Mouse (Mus musculus) liver, embryonic 14.5 days (tissue): ENCODE measurements around the gene Eipr1. TPM values are rescaled to one million over a fixed set of nuclear protein-coding genes. Genes with fewer than 3 reads are reported as not detected.
A peak's percentile ranks its signal among the peaks of the same experiment; 100 is the strongest.

Source experiments
- ATAC-seq: fragments of 200-750 bp; cut with Nextera tagmentation; 2 replicates; pipeline ENCODE4 v1.8.0; 2017; ENCODE audit warnings: moderate number of reproducible peaks, mild to moderate bottlenecking, moderate library complexity; ENCODE audit not compliant: insufficient read depth
- DNase-seq, 3 experiments: peaks; one replicate each; pipeline ENCODE4 v3.0.0-alpha.2; 2012 to 2013; ENCODE audit warnings: low read depth in 3 of 3, low spot score in 3 of 3
- H3K27ac ChIP-seq: fragments of 300-500 bp; sonication (generic); 2 replicates; pipeline ENCODE4 v1.5.1; 2014; ENCODE audit warnings: moderate library complexity, mild to moderate bottlenecking, control low read depth, inconsistent platforms
- H3K27me3 ChIP-seq: fragments of 300-500 bp; sonication (generic); 2 replicates; pipeline ENCODE4 v1.6.1; 2014; ENCODE audit warnings: mild to moderate bottlenecking, low read length, moderate library complexity; ENCODE audit not compliant: control insufficient read depth, insufficient read depth
- H3K36me3 ChIP-seq: fragments of 300-500 bp; sonication (generic); replicated peaks from 2 replicates; pipeline ENCODE4 v1.6.1; 2014; ENCODE audit warnings: low read depth; ENCODE audit not compliant: control insufficient read depth, insufficient read depth
- H3K4me1 ChIP-seq, 2 experiments: fragments of 200-500 bp in 1 of 2; fragments of 300-500 bp in 1 of 2; sonication (generic) in 1 of 2; replicated peaks; 2 replicates each; pipeline ENCODE4 v1.6.1; 2012 to 2014; ENCODE audit warnings: antibody characterized with exemption in 1 of 2, inconsistent platforms in 1 of 2, low read length in 1 of 2; ENCODE audit not compliant: control insufficient read depth in 2 of 2, insufficient read depth in 2 of 2
- H3K4me2 ChIP-seq: fragments of 300-500 bp; sonication (generic); 2 replicates; pipeline ENCODE4 v1.6.1; 2014; ENCODE audit warnings: low read depth, mild to moderate bottlenecking, control low read depth, moderate library complexity
- H3K4me3 ChIP-seq, 2 experiments: fragments of 200-500 bp in 1 of 2; fragments of 300-500 bp in 1 of 2; sonication (generic) in 1 of 2; 2 replicates each; pipeline ENCODE4 v1.5.1; 2012 to 2014; ENCODE audit warnings: low read depth in 2 of 2, low read length in 2 of 2, mild to moderate bottlenecking in 2 of 2, control low read depth in 1 of 2, inconsistent platforms in 1 of 2, moderate library complexity in 1 of 2; ENCODE audit not compliant: insufficient read depth in 1 of 2
- H3K9ac ChIP-seq: fragments of 300-500 bp; sonication (generic); replicated peaks from 2 replicates; pipeline ENCODE4 v1.6.1; 2014; ENCODE audit warnings: mild to moderate bottlenecking, control low read depth, moderate library complexity
- H3K9me3 ChIP-seq: fragments of 300-500 bp; sonication (generic); 2 replicates; pipeline ENCODE4 v1.6.1; 2016; ENCODE audit warnings: low read length, mixed read lengths; ENCODE audit not compliant: control insufficient read depth
- CTCF ChIP-seq: IDR thresholded peaks from 2 replicates; pipeline ENCODE4 v1.5.1; 2016; ENCODE audit warnings: antibody characterized with exemption, low read depth, control low read depth
- EP300 ChIP-seq: IDR thresholded peaks from 2 replicates; pipeline ENCODE4 v1.6.1; 2016; ENCODE audit warnings: antibody characterized with exemption, low read depth
- WGBS: fragments of 180-500 bp; shearing (Covaris S2); extraction: QIAGEN DNeasy Blood & Tissue Kit; methylation state at CpG from one replicate; pipeline ENCODE4 v1.1.7; 2014; ENCODE audit not compliant: insufficient replicate concordance; 5-methylcytosine and 5-hydroxymethylcytosine counted together
- polyA plus RNA-seq, 2 experiments: library from polyadenylated mRNA; depleted of rRNA in 1 of 2; stranded (reverse) in 1 of 2; unstranded in 1 of 2; fragments of >200 nt; fragmentation: Nextera tagmentation in 1 of 2; extraction: Ambion mirVana in 1 of 2; gene quantifications; 2 replicates each; pipeline versions ENCODE4 v1.2.1 to v1.2.3; 2012 to 2014

Gene Eipr1
- polyA plus RNA-seq, 2 experiments = 15.2 to 29.4 TPM

GRCm38 (mm10) chr12:28773815-28774214 is 22.2 kb downstream of the Eipr1 start:
- peak; percentile 69 for TF ChIP-seq CTCF
- no peak for TF ChIP-seq EP300
- Histone ChIP-seq H3K27me3 (no peaks in the 10 kb centered on the region), H3K4me3 (no peak overlapping the region), H3K9me3 (no peaks in the 10 kb centered on the region), H3K27ac (no peak overlapping the region), H3K9ac (no peak overlapping the region), H3K4me2 (no peak overlapping the region), H3K36me3 (no peaks in the 10 kb centered on the region), H3K4me1 (no peaks in the 10 kb centered on the region)
- no peak for ATAC-seq
- no peak for DNase-seq
- WGBS = 67% methylated on average over 3 of the region's 3 CpGs

GRCm38 (mm10) chr12:28775120-28775519 is 23.5 kb downstream of the Eipr1 start:
- no peaks in the 10 kb centered on the region for H3K36me3 ChIP-seq
- no peaks in the 10 kb centered on the region for H3K4me1 ChIP-seq
- H3K27me3 ChIP-seq = no peaks in the 10 kb centered on the region
- WGBS = 58% methylated on average over 8 of the region's 8 CpGs
- TF ChIP-seq CTCF (no peak), EP300 (no peak)
- no peak overlapping the region for H3K27ac ChIP-seq
- no peak overlapping the region for H3K4me2 ChIP-seq
- no peak for ATAC-seq
- DNase-seq = no peak
- no peaks in the 10 kb centered on the region for H3K9me3 ChIP-seq
- H3K9ac ChIP-seq = no peak overlapping the region
- no peak overlapping the region for H3K4me3 ChIP-seq

- ATAC-seq (no peak), DNase-seq (no peak)
- H3K27ac ChIP-seq = no peak overlapping the region
- H3K4me3 ChIP-seq = no peak overlapping the region
- no peak overlapping the region for H3K9ac ChIP-seq
- WGBS = 78% methylated on average over 6 of the region's 6 CpGs
- H3K27me3 ChIP-seq = no peaks in the 10 kb centered on the region
- TF ChIP-seq EP300 = no peak
- no peak for TF ChIP-seq CTCF
- no peak overlapping the region for H3K4me2 ChIP-seq
- no peaks in the 10 kb centered on the region for H3K4me1 ChIP-seq
- H3K9me3 ChIP-seq = no peaks in the 10 kb centered on the region
- no peaks in the 10 kb centered on the region for H3K36me3 ChIP-seq
These were observed 24.0 kb downstream of the Eipr1 start for GRCm38 (mm10) chr12:28775627-28776026.

- no peaks in the 10 kb centered on the region for H3K27me3 ChIP-seq
- TF ChIP-seq EP300 = no peak
- no peak for TF ChIP-seq CTCF
- no peaks in the 10 kb centered on the region for H3K4me1 ChIP-seq
- no peak overlapping the region for H3K9ac ChIP-seq
- WGBS = 87% methylated on average over 7 of the region's 7 CpGs
- DNase-seq (no peak), ATAC-seq (no peak)
- no peak overlapping the region for H3K27ac ChIP-seq
- H3K36me3 ChIP-seq = no peaks in the 10 kb centered on the region
- no peak overlapping the region for H3K4me2 ChIP-seq
- no peak overlapping the region for H3K4me3 ChIP-seq
- no peaks in the 10 kb centered on the region for H3K9me3 ChIP-seq
These were observed 28.6 kb downstream of the Eipr1 start for GRCm38 (mm10) chr12:28780180-28780579.

- ATAC-seq = no peak
- 81% methylated on average over 3 of the region's 3 CpGs for WGBS
These were observed 31.0 kb downstream of the Eipr1 start for GRCm38 (mm10) chr12:28782637-28783036.

More at GRCm38 (mm10) chr12:28782637-28783036, 31.0 kb downstream of the Eipr1 start:
- no peaks in the 10 kb centered on the region for H3K4me1 ChIP-seq
- no peaks in the 10 kb centered on the region for H3K36me3 ChIP-seq
- H3K27ac ChIP-seq = no peak overlapping the region
- no peak overlapping the region for H3K4me3 ChIP-seq
- no peaks in the 10 kb centered on the region for H3K27me3 ChIP-seq
- DNase-seq = no peak
- no peak overlapping the region for H3K4me2 ChIP-seq
- no peaks in the 10 kb centered on the region for H3K9me3 ChIP-seq
- H3K9ac ChIP-seq = no peak overlapping the region
- TF ChIP-seq CTCF (no peak), EP300 (no peak)
